Mouse (Mus musculus): ENCODE data around the gene Epb41l4b. TPM values are rescaled to one million over a fixed set of nuclear protein-coding genes. Genes with fewer than 3 reads are reported as not detected.

Epb41l4b gene
- polyA plus RNA-seq, 1 experiment, result 2.3 TPM

DNA sequence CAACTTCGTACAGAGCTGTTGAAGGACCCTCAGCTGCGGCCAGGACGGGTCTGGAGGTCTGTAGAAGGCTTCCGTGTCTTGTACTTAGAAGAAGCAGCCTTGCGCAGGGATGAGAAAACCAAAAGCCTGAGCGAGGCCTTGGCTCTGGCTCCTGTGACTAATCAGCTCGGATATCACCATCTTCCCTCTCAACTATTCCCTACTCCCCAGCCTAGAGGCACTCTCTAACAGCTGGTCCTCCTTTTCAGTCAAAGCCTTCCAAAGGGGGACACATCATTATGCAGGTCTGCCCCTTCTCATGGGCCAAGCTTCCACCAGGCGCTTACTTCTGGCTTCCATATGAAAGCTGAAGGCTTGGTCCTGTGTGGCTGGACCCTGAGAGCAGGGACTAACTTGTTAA lies 139.4 kb downstream of the Epb41l4b start:
- Histone ChIP-seq H3K27ac (replicated peaks; ENCODE audit: low read depth, low read length) (no peak overlapping the region), H3K4me1 (ENCODE audit: control insufficient read depth, insufficient read depth, insufficient read length, low read length) (no peaks in the 10 kb centered on the region), H3K4me3 (ENCODE audit: insufficient read depth, low read depth, low read length) (no peak overlapping the region)

DNA sequence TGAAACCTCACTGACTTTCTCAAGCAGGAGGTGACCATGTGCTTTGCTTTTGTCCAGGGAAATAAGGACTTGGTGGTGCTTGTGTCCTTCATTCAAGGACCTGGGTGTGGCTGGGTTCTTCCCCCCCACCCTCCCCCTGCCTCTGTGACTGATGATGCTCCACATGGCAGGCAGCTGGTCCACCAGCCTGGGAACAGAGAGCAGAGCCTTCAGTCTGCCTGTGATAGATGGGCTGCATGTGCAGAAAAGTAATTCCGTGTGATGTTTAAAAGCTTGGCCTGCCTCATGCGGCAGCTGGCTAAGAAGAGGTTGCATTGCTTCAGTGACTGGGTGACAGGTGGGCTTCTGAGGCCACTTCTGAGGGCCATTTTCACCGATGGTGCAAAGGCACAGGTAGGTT lies 140.5 kb downstream of the Epb41l4b start:
- Histone ChIP-seq H3K4me1 (ENCODE audit: control insufficient read depth, insufficient read depth, insufficient read length, low read length) (no peaks in the 10 kb centered on the region), H3K27ac (replicated peaks; ENCODE audit: low read depth, low read length) (no peak overlapping the region), H3K4me3 (ENCODE audit: insufficient read depth, low read depth, low read length) (no peak overlapping the region)

DNA sequence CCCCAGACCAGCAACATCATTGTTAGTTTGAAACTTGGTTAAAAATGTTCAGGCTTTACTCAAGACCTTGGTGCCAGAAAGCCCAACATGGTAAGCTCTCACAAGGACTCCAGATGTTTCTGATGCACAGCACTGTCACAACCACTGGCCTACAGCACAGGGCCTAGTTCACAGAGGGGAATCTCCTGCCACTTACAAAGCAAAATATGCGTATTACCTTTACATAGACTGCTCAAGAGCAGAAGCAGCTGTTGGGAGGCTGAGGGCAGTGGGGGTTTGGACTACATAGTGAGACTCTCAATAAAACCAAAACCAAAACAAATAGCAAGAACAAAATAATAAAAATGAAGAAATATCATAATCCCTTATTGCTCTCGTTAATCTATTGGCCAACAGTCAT lies 141.8 kb downstream of the Epb41l4b start:
- H3K4me3 ChIP-seq (ENCODE audit: insufficient read depth, low read depth, low read length), result no peak overlapping the region
- H3K27ac ChIP-seq (replicated peaks; ENCODE audit: low read depth, low read length), result no peak overlapping the region
- H3K4me1 ChIP-seq (ENCODE audit: control insufficient read depth, insufficient read depth, insufficient read length, low read length), result no peaks in the 10 kb centered on the region

- no peak overlapping the region for H3K27ac ChIP-seq (replicated peaks; ENCODE audit: low read depth, low read length)
- H3K4me1 ChIP-seq (ENCODE audit: control insufficient read depth, insufficient read depth, insufficient read length, low read length), result no peaks in the 10 kb centered on the region
- no peak overlapping the region for H3K4me3 ChIP-seq (ENCODE audit: insufficient read depth, low read depth, low read length)
Measured at GRCm38 (mm10) chr4:56993331-56993730, 149.9 kb downstream of the Epb41l4b start.

DNA sequence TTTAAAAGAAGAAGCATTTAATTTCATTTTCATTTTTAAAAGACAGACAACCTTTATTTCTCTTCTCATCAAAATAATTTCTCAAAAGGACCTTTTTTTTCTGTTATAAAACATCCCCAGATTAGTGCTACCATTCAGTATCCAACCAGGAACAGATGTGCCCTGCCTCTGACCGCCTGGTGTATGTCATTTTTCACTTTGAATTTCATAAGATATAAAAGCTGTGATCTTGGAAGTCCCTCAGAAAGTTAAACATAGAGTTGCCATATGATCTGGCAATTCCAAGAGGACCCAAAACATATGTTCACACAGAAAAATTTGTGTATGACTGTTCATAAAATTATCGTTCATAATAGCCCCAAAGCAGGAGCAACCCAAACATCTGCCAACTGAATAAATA lies 151.3 kb downstream of the Epb41l4b start:
- no peak overlapping the region for H3K4me3 ChIP-seq (ENCODE audit: insufficient read depth, low read depth, low read length)
- H3K4me1 ChIP-seq (ENCODE audit: control insufficient read depth, insufficient read depth, insufficient read length, low read length), result no peaks in the 10 kb centered on the region
- no peak overlapping the region for H3K27ac ChIP-seq (replicated peaks; ENCODE audit: low read depth, low read length)

- H3K4me1 ChIP-seq (ENCODE audit: control insufficient read depth, insufficient read depth, insufficient read length, low read length), result no peaks in the 10 kb centered on the region
- peak within 1 kb of the TSS; percentile 45 for H3K4me3 ChIP-seq (ENCODE audit: insufficient read depth, low read depth, low read length)
- no peak within 1 kb of the TSS for H3K27ac ChIP-seq (replicated peaks; ENCODE audit: low read depth, low read length)
Measured at GRCm38 (mm10) chr4:56990215-56990584, 153.0 kb downstream of the Epb41l4b start, which contains the start of gene Frrs1l. Frrs1l (minus strand) TSS chr4:56990391.

DNA sequence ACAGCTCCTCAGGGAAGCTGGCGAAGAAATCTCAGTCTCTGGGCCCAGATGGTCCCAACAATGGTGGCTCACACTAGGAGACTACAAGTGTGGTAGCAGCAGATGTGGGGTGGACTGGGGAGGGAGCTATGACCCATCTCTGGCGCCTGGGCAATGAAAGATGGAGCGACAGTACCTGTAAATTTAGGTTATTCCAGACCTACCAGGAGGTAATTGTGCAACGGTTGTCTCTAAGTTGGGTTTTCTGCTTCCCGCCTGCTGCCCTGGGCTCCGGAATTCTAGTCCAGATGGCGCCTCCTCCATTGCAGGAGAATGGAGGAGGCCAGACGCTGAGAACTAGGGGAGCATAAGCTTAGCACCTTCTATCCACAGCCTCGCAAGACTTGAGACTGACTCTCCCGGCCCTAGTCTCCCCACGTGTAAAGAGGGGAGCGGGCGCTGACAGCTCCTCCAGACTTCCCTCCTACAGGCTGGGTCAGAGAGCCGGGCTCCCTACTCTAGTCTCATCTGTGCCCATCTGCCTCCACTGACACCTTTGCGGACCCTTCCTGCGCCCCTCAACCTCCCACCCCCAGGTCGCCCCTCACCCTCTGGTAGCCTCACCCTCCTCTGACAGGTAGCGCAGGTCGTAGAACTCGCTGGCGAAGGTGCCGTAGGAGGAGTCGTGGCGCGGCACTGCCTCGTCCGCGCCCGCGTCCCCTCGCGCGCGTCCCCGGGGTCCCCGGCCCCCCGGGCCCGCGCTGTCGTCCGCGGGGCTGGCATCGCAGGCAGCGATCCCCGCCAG lies 153.6 kb downstream of the Epb41l4b start:
- no peak overlapping the region for H3K27ac ChIP-seq (replicated peaks; ENCODE audit: low read depth, low read length)
- no peaks in the 10 kb centered on the region for H3K4me1 ChIP-seq (ENCODE audit: control insufficient read depth, insufficient read depth, insufficient read length, low read length)
- peak overlapping the region; percentile 45 for H3K4me3 ChIP-seq (ENCODE audit: insufficient read depth, low read depth, low read length)

GRCm38 (mm10) chr4:56965586-56966179 lies 177.6 kb downstream of the Epb41l4b start:
- Histone ChIP-seq H3K4me1 (ENCODE audit: control insufficient read depth, insufficient read depth, insufficient read length, low read length) (peaks cover 12% of the 10 kb centered on the region; the same call in 1 of the 2 replicates), H3K27ac (replicated peaks; ENCODE audit: low read depth, low read length) (peak overlapping the region; percentile 91), H3K4me3 (ENCODE audit: insufficient read depth, low read depth, low read length) (no peak overlapping the region)

GRCm38 (mm10) chr4:56963687-56964086 lies 179.6 kb downstream of the Epb41l4b start:
- H3K4me3 ChIP-seq (ENCODE audit: insufficient read depth, low read depth, low read length), result no peak overlapping the region
- peaks cover 15% of the 10 kb centered on the region; the same call in 1 of the 2 replicates for H3K4me1 ChIP-seq (ENCODE audit: control insufficient read depth, insufficient read depth, insufficient read length, low read length)
- no peak overlapping the region for H3K27ac ChIP-seq (replicated peaks; ENCODE audit: low read depth, low read length)

- peak overlapping the region; percentile 35 for H3K27ac ChIP-seq (replicated peaks; ENCODE audit: low read depth, low read length)
- H3K4me3 ChIP-seq (ENCODE audit: insufficient read depth, low read depth, low read length), result no peak overlapping the region
- peaks cover 17% of the 10 kb centered on the region; the same call in 1 of the 2 replicates for H3K4me1 ChIP-seq (ENCODE audit: control insufficient read depth, insufficient read depth, insufficient read length, low read length)
Measured at GRCm38 (mm10) chr4:56961320-56961925, 181.8 kb downstream of the Epb41l4b start.

DNA sequence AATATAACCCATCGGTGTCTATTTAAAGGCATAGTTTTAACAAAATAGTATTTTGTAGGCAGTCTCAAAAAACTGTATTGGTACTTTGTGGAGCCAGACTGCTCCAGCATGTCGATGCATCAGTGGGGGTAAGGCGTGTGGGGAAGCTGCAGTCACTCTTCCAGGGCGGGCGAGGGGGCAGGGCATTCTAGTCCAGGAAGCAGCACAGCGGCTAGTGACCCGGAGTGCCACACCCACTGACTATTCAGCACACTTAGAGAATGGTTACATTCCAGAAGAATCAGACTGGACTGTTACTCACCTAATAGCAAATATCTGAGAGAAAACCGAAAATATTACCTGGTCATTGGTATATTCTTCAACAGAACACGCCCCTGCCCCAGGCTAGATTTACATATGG lies 185.7 kb downstream of the Epb41l4b start:
- Histone ChIP-seq H3K4me3 (ENCODE audit: insufficient read depth, low read depth, low read length) (no peak overlapping the region), H3K27ac (replicated peaks; ENCODE audit: low read depth, low read length) (no peak overlapping the region), H3K4me1 (ENCODE audit: control insufficient read depth, insufficient read depth, insufficient read length, low read length) (peaks cover 16% of the 10 kb centered on the region; the same call in 1 of the 2 replicates)

DNA sequence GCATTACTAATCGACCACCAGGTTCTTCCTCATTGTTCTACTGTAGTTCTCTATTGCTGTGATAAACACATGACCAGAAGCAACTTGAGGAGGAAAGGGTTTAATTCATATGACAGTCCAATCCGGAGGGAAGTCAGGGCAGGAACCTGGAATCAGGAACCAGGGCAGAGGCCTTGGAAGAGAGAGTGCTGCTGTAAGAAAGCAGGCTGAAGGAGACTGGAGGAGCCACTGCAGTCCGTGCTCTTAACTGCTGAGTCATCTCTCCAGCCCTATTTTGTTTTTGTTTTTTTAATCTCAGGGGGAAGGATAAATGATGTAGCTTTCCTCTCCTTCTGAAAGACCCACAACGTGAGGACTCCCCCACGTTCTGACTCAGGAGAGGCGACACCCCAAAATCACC lies 190.0 kb downstream of the Epb41l4b start:
- no peak overlapping the region for H3K4me3 ChIP-seq (ENCODE audit: insufficient read depth, low read depth, low read length)
- peaks cover 14% of the 10 kb centered on the region for H3K4me1 ChIP-seq (ENCODE audit: control insufficient read depth, insufficient read depth, insufficient read length, low read length)
- no peak overlapping the region; the same call in 1 of the 2 replicates for H3K27ac ChIP-seq (replicated peaks; ENCODE audit: low read depth, low read length)

DNA sequence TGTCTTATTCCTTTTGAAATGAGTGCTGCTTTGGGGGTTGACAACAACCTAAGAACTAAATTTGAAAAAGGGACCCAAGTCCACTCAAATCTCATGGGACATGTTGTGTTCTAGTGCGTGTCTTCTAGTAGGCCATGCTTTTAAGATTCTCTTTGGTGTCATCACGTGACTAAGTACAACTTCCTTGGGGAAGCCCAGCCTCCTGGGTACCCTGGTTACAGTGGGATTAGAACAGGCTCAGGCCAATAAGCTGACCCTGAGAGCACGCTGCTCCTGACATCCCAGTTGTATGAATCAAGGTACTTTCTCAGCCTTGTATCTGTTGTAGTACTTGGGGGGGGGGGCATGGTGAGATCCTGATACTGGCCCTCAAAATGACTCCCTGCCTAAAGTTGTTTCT lies 191.5 kb downstream of the Epb41l4b start:
- H3K4me1 ChIP-seq (ENCODE audit: control insufficient read depth, insufficient read depth, insufficient read length, low read length), result peaks cover 14% of the 10 kb centered on the region
- H3K27ac ChIP-seq (replicated peaks; ENCODE audit: low read depth, low read length), result no peak overlapping the region
- H3K4me3 ChIP-seq (ENCODE audit: insufficient read depth, low read depth, low read length), result no peak overlapping the region

DNA sequence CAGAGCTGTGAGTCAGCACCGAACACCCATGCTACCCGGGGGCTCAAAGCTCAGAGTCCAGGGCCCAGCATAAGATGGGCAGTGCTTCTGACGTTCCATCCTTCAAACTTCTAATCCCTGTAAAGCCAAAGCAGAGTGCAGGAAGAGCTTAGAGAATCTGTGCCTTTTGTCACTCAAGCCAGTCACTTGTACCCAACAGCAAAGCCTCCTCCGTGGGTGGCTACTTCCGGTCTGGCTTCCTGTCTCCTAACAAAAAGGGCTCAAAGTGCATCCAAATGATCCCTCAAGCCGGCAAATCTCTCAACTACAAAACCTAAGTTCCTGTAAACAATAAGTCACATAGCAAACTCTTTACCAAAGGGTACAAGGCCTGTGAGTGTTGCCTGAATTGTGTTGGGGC lies 193.7 kb downstream of the Epb41l4b start:
- Histone ChIP-seq H3K4me3 (ENCODE audit: insufficient read depth, low read depth, low read length) (no peak overlapping the region), H3K27ac (replicated peaks; ENCODE audit: low read depth, low read length) (peak overlapping the region; percentile 93), H3K4me1 (ENCODE audit: control insufficient read depth, insufficient read depth, insufficient read length, low read length) (peaks cover 20% of the 10 kb centered on the region)

Data from brown adipose tissue, adult 24 weeks (tissue).